Mouse (Mus musculus): ENCODE measurements around the gene 2610008E11Rik. TPM values are rescaled to one million over a fixed set of nuclear protein-coding genes. Genes with fewer than 3 reads are reported as not detected.

Gene 2610008E11Rik
- polyA plus RNA-seq, 1 experiment: 27.2 TPM

- no peak for TF ChIP-seq POLR2A (IDR thresholded peaks at IDR 0.05; ENCODE audit: insufficient read depth, low read length)
- TF ChIP-seq EP300 (IDR thresholded peaks at IDR 0.05; ENCODE audit: insufficient read depth, low read depth, low read length): no peak
- no peak for TF ChIP-seq CTCF (IDR thresholded peaks at IDR 0.05; ENCODE audit: low read depth, low read length)
- no peak within 1 kb of the TSS for H3K27ac ChIP-seq (ENCODE audit: insufficient read depth, low read length)
Observed at GRCm38 (mm10) chr10:79028441-79028840, 69.0 kb downstream of the 2610008E11Rik start, which contains the start of gene Olfr57. Gene Olfr57 (plus strand): TSS chr10:79028741.

More at GRCm38 (mm10) chr10:79028441-79028840, 69.0 kb downstream of the 2610008E11Rik start, which contains the start of gene Olfr57:
- H3K9ac ChIP-seq (ENCODE audit: low read depth, poor library complexity, severe bottlenecking): no peak within 1 kb of the TSS
- no peaks in the 10 kb centered on the region for H3K36me3 ChIP-seq (ENCODE audit: control insufficient read depth, insufficient read depth, low read length, poor library complexity, severe bottlenecking)
- no peaks in the 10 kb centered on the region for H3K4me1 ChIP-seq (ENCODE audit: control insufficient read depth, insufficient read depth, low read length)
- H3K4me3 ChIP-seq (ENCODE audit: low read depth, low read length): no peak within 1 kb of the TSS
- peaks cover 8% of the 10 kb centered on the region for H3K9me3 ChIP-seq (replicated peaks; ENCODE audit: control insufficient read depth, insufficient read depth, low read length, poor library complexity, severe bottlenecking)
- no peaks in the 10 kb centered on the region for H3K27me3 ChIP-seq (ENCODE audit: control insufficient read depth, insufficient read depth, low read length, poor library complexity, severe bottlenecking)

Other genes with a start within 250 kb of the 2610008E11Rik start
- not detected in 2 replicates for gene Olfr1356, start 245.4 kb downstream of the 2610008E11Rik start, polyA plus RNA-seq (2011; ENCODE audit: insufficient read depth, insufficient read length, low read depth, missing spikeins)
- not detected in 2 replicates for gene Olfr1355, start 222.1 kb downstream of the 2610008E11Rik start, polyA plus RNA-seq (2011; ENCODE audit: insufficient read depth, insufficient read length, low read depth, missing spikeins)
- gene Olfr1354, start 184.4 kb downstream of the 2610008E11Rik start, polyA plus RNA-seq (2011; ENCODE audit: insufficient read depth, insufficient read length, low read depth, missing spikeins): not detected in 2 replicates
- not detected in 2 replicates for gene Olfr8, start 147.0 kb downstream of the 2610008E11Rik start, polyA plus RNA-seq (2011; ENCODE audit: insufficient read depth, insufficient read length, low read depth, missing spikeins)
- not detected in 2 replicates for gene Olfr1353, start 134.3 kb downstream of the 2610008E11Rik start, polyA plus RNA-seq (2011; ENCODE audit: insufficient read depth, insufficient read length, low read depth, missing spikeins)
- gene Olfr1352, start 116.5 kb downstream of the 2610008E11Rik start, polyA plus RNA-seq (2011; ENCODE audit: insufficient read depth, insufficient read length, low read depth, missing spikeins): not detected in 2 replicates
- gene Olfr1351, start 85.1 kb downstream of the 2610008E11Rik start, polyA plus RNA-seq (2011; ENCODE audit: insufficient read depth, insufficient read length, low read depth, missing spikeins): not detected in 2 replicates
- not detected in 2 replicates for gene Olfr57, start 68.9 kb downstream of the 2610008E11Rik start, polyA plus RNA-seq (2011; ENCODE audit: insufficient read depth, insufficient read length, low read depth, missing spikeins)
- gene Vmn2r80, start 51.2 kb upstream of the 2610008E11Rik start, polyA plus RNA-seq (2011; ENCODE audit: insufficient read depth, insufficient read length, low read depth, missing spikeins): not detected in 2 replicates
- not detected in 2 replicates for gene Vmn2r81, start 150.1 kb upstream of the 2610008E11Rik start, polyA plus RNA-seq (2011; ENCODE audit: insufficient read depth, insufficient read length, low read depth, missing spikeins)